Mouse (Mus musculus) c-Kit-negative CD71-positive TER-119-positive erythroid progenitor cells, embryonic 14.5 days (primary cell): ENCODE data around the gene Glis1.

ENCODE experiments used
- DNase-seq: peaks from one replicate; pipeline ENCODE4 v3.0.0-alpha.2; 2013; ENCODE audit warnings: low read depth, low spot score

Glis1 gene

GRCm38 (mm10) chr4:107515626-107516025 is 81.2 kb downstream of the Glis1 start:
- DNase-seq, result no peak

- DNase-seq, result no peak
Measured at GRCm38 (mm10) chr4:107518766-107519165, 84.4 kb downstream of the Glis1 start.

GRCm38 (mm10) chr4:107520071-107520470 is 85.7 kb downstream of the Glis1 start:
- DNase-seq, result no peak

GRCm38 (mm10) chr4:107520816-107521215 is 86.4 kb downstream of the Glis1 start:
- no peak for DNase-seq

GRCm38 (mm10) chr4:107523607-107524151 is 89.3 kb downstream of the Glis1 start:
- DNase-seq, result no peak

- no peak for DNase-seq
Measured at GRCm38 (mm10) chr4:107535126-107535525, 100.7 kb downstream of the Glis1 start.

GRCm38 (mm10) chr4:107538116-107538515 is 103.7 kb downstream of the Glis1 start:
- DNase-seq, result no peak

GRCm38 (mm10) chr4:107538561-107538960 is 104.2 kb downstream of the Glis1 start:
- DNase-seq, result no peak

GRCm38 (mm10) chr4:107539021-107539420 is 104.6 kb downstream of the Glis1 start:
- no peak for DNase-seq

- DNase-seq, result no peak
Measured at GRCm38 (mm10) chr4:107541821-107542220, 107.4 kb downstream of the Glis1 start.

GRCm38 (mm10) chr4:107544843-107545242 is 110.5 kb downstream of the Glis1 start:
- DNase-seq, result no peak

GRCm38 (mm10) chr4:107545726-107546125 is 111.3 kb downstream of the Glis1 start:
- DNase-seq, result no peak

- no peak for DNase-seq
Measured at GRCm38 (mm10) chr4:107546525-107546924, 112.1 kb downstream of the Glis1 start.

GRCm38 (mm10) chr4:107550096-107550495 is 115.7 kb downstream of the Glis1 start:
- DNase-seq, result no peak

GRCm38 (mm10) chr4:107550546-107550945 is 116.2 kb downstream of the Glis1 start:
- DNase-seq, result no peak

- no peak for DNase-seq
Measured at GRCm38 (mm10) chr4:107552696-107553095, 118.3 kb downstream of the Glis1 start.

- no peak for DNase-seq
Measured at GRCm38 (mm10) chr4:107553774-107554173, 119.4 kb downstream of the Glis1 start.

- no peak for DNase-seq
Measured at GRCm38 (mm10) chr4:107558801-107559200, 124.4 kb downstream of the Glis1 start.

- DNase-seq, result no peak
Measured at GRCm38 (mm10) chr4:107561056-107561455, 126.7 kb downstream of the Glis1 start.

- DNase-seq, result no peak
Measured at GRCm38 (mm10) chr4:107568159-107568558, 133.8 kb downstream of the Glis1 start.

- DNase-seq, result no peak
Measured at GRCm38 (mm10) chr4:107568881-107569443, 134.6 kb downstream of the Glis1 start.

- no peak for DNase-seq
Measured at GRCm38 (mm10) chr4:107570329-107571014, 136.1 kb downstream of the Glis1 start.

GRCm38 (mm10) chr4:107575781-107576180 is 141.4 kb downstream of the Glis1 start:
- no peak for DNase-seq
